Mouse (Mus musculus): ENCODE measurements around the gene Hist1h3a.

DNA sequence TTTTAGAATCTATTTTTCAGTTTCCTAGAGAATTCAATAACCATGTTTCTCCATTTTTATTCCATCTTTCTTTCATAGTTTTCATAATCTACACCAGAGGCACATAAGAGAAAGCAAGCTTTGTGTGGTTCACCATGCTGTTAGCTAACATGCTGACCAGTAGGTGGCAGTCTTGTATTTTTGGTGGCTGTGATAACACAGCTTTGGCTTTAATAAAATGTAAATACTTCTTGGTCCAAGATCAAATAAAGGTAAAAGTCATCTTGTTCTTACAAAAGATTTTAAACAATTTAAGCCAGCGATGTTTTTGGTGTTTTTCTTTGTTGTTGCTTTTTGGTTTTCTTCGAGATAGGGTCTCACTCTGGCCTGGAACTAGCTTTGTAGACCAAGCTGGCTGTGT lies 30.3 kb upstream of the Hist1h3a start:
- no peak for TF ChIP-seq POLR2A (IDR thresholded peaks at IDR 0.05; ENCODE audit: borderline replicate concordance, insufficient read depth, low read length)
- TF ChIP-seq CTCF (IDR thresholded peaks at IDR 0.05; ENCODE audit: borderline replicate concordance, insufficient read depth, low read depth, low read length): peak; percentile 29; the same call in 1 of the 2 replicates
